Mouse (Mus musculus) thymus, adult 2 months (tissue): Measurements from ENCODE around the gene Pebp1. TPM values are rescaled to one million over a fixed set of nuclear protein-coding genes. Genes with fewer than 3 reads are reported as not detected.

Experiments used
- DNase-seq: peaks from one replicate; pipeline ENCODE4 v3.0.0; 2021
- H3K27ac ChIP-seq: fragments of 200-500 bp; 2 replicates; pipeline ENCODE4 v1.5.1; 2012; ENCODE audit warnings: low read length, control low read depth; ENCODE audit not compliant: control insufficient read depth, insufficient read depth
- H3K27me3 ChIP-seq: fragments of 200-500 bp; 2 replicates; pipeline ENCODE4 v1.6.1; 2012; ENCODE audit warnings: mild to moderate bottlenecking, low read length, moderate library complexity, mixed read lengths; ENCODE audit not compliant: control insufficient read depth, insufficient read depth
- H3K36me3 ChIP-seq: fragments of 200-500 bp; 2 replicates; pipeline ENCODE4 v1.6.1; 2012; ENCODE audit warnings: mild to moderate bottlenecking, low read length, moderate library complexity; ENCODE audit not compliant: control insufficient read depth, insufficient read depth
- H3K4me1 ChIP-seq: fragments of 200-500 bp; replicated peaks from 2 replicates; pipeline ENCODE4 v1.6.1; 2012; ENCODE audit warnings: low read length; ENCODE audit not compliant: control insufficient read depth, insufficient read depth
- H3K4me3 ChIP-seq: fragments of 200-500 bp; 2 replicates; pipeline ENCODE4 v1.5.1; 2012; ENCODE audit warnings: mild to moderate bottlenecking, low read length, control low read depth, moderate library complexity; ENCODE audit not compliant: control insufficient read depth, insufficient read depth
- CTCF ChIP-seq: fragments of 200-500 bp; IDR thresholded peaks from 2 replicates; pipeline ENCODE4 v1.5.1; 2012; ENCODE audit warnings: mild to moderate bottlenecking, control low read depth, low read length, moderate library complexity, borderline replicate concordance; ENCODE audit not compliant: control insufficient read depth, poor library complexity, insufficient read depth; ENCODE audit errors: extremely low read depth
- POLR2A ChIP-seq: fragments of 200-500 bp; IDR thresholded peaks from 2 replicates; pipeline ENCODE4 v1.6.1; 2012; ENCODE audit warnings: mild to moderate bottlenecking, low read length, control low read depth, moderate library complexity; ENCODE audit not compliant: control insufficient read depth, poor library complexity, insufficient read depth; ENCODE audit errors: extremely low read depth
- WGBS: fragments of 180-500 bp; shearing (Covaris S2); methylation state at CpG from one replicate; pipeline ENCODE4 v1.1.7; 2018; 5-methylcytosine and 5-hydroxymethylcytosine counted together
- polyA plus RNA-seq: library from polyadenylated mRNA; depleted of rRNA; stranded (reverse); fragments of >200 nt; gene quantifications from 2 replicates; pipeline ENCODE4 v1.2.3, GENCODE M21; 2012

Gene Pebp1
- polyA plus RNA-seq, 1 experiment, result 498 TPM

DNA sequence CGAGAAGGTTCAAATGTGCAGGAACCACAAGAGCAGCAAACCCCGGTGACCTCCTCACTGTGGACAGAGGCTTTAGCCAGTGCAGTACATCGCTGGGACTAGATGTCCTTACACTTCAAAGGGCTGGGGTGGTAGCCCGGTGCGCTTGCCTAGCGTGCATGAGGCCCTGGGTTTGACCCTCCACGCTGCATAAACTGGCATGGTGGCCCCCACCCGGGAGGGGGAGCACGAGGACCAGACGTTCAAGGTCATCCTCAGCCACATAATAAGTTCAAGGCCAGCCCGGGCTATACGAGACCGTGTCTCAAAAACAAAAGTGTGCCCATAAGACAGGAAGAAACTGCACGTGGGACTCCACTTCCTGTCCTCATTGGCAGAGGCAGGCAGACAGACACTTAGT lies 19.5 kb downstream of the Pebp1 start:
- H3K4me3 ChIP-seq, result no peak overlapping the region
- H3K4me1 ChIP-seq, result no peaks in the 10 kb centered on the region
- TF ChIP-seq POLR2A, result no peak
- no peaks in the 10 kb centered on the region for H3K27me3 ChIP-seq
- no peak overlapping the region for H3K27ac ChIP-seq
- WGBS, result 88% methylated on average over 14 of the region's 14 CpGs
- no peak for DNase-seq
- peaks cover 26% of the 10 kb centered on the region for H3K36me3 ChIP-seq

DNA sequence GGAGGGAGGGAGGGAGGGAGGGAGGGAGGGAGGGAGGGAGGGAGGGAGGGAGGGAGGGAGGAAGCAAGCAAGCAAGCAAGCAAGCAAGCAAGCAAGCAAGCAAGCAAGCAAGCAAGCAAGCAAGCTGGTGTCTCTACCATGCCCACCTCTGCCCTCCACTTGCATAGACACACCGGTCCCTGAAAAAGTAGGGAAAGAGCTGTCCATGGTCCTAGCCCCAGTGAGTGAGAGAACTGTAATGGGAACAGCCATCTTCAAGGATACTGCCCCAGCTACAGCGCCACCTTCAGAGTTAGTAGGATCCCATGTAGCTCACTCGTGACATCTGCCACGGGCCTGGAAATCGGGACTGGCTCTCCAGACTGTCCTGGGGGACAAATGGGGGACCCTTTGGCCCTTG lies 22.7 kb downstream of the Pebp1 start:
- no peak overlapping the region for H3K4me3 ChIP-seq
- no peaks in the 10 kb centered on the region for H3K4me1 ChIP-seq
- 94% methylated on average over 5 of the region's 5 CpGs for WGBS
- peaks cover 36% of the 10 kb centered on the region for H3K36me3 ChIP-seq
- DNase-seq, result no peak
- H3K27ac ChIP-seq, result no peak overlapping the region
- TF ChIP-seq CTCF (no peak), POLR2A (no peak)
- no peaks in the 10 kb centered on the region for H3K27me3 ChIP-seq

DNA sequence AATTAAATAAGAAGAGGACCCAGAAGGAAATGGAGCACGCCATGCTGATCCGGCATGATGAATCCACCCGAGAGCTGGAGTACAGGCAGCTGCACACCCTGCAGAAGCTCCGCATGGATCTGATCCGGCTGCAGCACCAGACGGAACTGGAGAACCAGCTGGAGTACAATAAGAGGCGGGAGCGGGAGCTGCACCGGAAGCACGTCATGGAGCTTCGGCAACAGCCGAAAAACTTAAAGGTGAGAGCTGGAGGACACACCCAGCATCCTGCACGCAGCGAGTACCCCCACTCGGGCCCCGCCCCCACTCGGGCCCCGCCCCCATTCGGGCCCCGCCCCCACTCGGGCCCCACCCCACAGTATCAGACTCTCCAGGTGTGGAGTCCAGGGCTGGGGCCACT lies 23.9 kb downstream of the Pebp1 start:
- TF ChIP-seq CTCF (no peak), POLR2A (no peak)
- no peak overlapping the region for H3K27ac ChIP-seq
- 94% methylated on average over 21 of the region's 21 CpGs for WGBS
- H3K27me3 ChIP-seq, result no peaks in the 10 kb centered on the region
- DNase-seq, result no peak
- peaks cover 36% of the 10 kb centered on the region for H3K36me3 ChIP-seq
- no peaks in the 10 kb centered on the region for H3K4me1 ChIP-seq
- no peak overlapping the region for H3K4me3 ChIP-seq

DNA sequence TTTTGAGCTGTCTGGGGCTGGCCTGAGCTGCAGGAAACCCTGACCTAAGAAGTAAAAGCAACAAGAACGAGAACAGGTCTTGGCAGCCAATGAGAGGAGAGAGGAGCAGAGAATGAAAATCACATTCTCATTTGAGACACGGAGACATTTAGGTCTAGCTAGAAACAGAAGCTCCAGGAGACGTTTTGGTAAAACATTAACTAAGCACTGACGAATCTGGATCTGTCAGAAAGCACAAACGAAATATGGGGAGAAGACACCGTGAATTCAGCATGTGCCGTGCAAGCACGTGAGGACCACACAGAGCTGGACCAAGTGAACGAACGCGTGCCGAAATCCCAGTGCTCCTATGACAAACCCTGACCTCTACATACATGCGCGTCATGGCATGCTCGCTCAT lies 29.1 kb downstream of the Pebp1 start:
- no peaks in the 10 kb centered on the region for H3K4me1 ChIP-seq
- DNase-seq, result no peak
- H3K27ac ChIP-seq, result no peak overlapping the region
- H3K4me3 ChIP-seq, result no peak overlapping the region
- H3K27me3 ChIP-seq, result no peaks in the 10 kb centered on the region
- no peak for TF ChIP-seq POLR2A
- TF ChIP-seq CTCF, result no peak
- peaks cover 56% of the 10 kb centered on the region for H3K36me3 ChIP-seq
- WGBS, result 97% methylated on average over 15 of the region's 15 CpGs

DNA sequence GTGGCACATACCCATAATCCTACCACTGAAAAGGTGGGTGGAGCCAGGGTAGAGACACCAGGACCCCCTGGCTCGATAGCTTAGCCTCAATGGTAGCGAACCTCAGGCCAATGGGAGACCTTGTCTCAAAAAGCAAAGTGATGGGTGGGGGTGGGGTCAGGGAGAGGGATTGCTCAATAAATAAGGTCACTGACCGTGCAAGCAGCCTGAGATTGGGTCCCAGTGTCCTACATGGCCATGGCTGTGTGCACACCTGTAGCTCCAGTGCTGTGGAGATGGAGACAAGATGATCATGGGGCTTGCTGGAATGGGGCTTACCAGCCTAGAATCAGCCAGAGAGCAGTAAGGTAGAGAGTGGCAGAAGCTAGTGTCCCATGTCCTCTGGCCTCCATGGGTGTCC lies 35.7 kb downstream of the Pebp1 start:
- no peak for DNase-seq
- no peak for TF ChIP-seq CTCF
- Histone ChIP-seq H3K4me1 (0 out of 2 replicates have a peak, but pooled peaks cover 4% of the 10 kb centered on the region), H3K36me3 (peaks cover 35% of the 10 kb centered on the region), H3K27me3 (no peaks in the 10 kb centered on the region), H3K4me3 (no peak overlapping the region), H3K27ac (no peak overlapping the region)
- WGBS, result 100% methylated on average over 3 of the region's 3 CpGs

DNA sequence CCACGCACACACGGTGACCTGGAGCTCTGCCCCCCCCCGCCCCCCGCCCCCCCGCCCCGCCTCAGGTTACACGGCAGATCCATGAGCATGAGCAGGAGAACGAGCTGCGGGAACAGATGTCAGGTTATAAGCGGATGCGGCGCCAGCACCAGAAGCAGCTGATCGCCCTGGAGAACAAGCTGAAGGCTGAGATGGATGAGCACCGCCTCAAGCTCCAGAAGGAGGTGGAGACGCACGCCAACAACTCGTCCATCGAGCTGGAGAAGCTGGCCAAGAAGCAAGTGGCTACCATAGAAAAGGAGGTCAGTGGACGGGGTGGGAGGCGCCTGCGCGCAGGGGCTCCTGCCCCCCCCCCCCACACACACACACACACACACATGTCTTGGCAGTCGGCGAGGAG lies 36.6 kb downstream of the Pebp1 start:
- H3K4me3 ChIP-seq, result no peak overlapping the region
- 95% methylated on average over 24 of the region's 24 CpGs for WGBS
- H3K36me3 ChIP-seq, result peaks cover 25% of the 10 kb centered on the region

DNA sequence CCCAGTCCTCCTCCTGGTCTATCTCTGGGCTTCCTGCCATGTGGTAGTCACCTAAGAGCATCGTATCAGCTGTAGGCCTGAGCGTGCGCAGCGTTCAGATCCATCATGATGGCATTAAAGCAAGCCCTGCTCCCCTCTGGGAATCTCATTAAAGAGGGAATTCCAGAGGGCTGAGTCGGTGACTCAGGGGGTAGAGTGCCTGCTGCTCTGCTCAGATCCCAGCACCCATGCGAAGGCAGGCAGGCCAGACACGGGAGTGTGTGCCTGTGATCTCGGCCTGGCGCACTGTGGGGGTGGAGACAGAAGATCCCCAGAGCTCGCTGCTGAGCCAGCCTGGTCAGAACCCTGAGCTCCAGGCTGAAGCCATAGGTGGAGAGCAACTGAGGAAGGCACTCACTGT lies 39.1 kb downstream of the Pebp1 start:
- TF ChIP-seq POLR2A (no peak), CTCF (no peak)
- no peaks in the 10 kb centered on the region for H3K27me3 ChIP-seq
- no peak overlapping the region for H3K4me3 ChIP-seq
- H3K27ac ChIP-seq, result no peak overlapping the region
- peaks cover 15% of the 10 kb centered on the region for H3K36me3 ChIP-seq
- WGBS, result 92% methylated on average over 10 of the region's 10 CpGs
- H3K4me1 ChIP-seq, result 0 out of 2 replicates have a peak, but pooled peaks cover 4% of the 10 kb centered on the region
- DNase-seq, result no peak

More for the DNA sequence above, 36.6 kb downstream of the Pebp1 start:
- no peak for TF ChIP-seq CTCF
- TF ChIP-seq POLR2A, result no peak
- Histone ChIP-seq H3K27ac (no peak overlapping the region), H3K4me1 (0 out of 2 replicates have a peak, but pooled peaks cover 4% of the 10 kb centered on the region), H3K27me3 (no peaks in the 10 kb centered on the region)
- no peak for DNase-seq
